Mouse (Mus musculus) liver, adult 2 months (tissue): ENCODE measurements around the gene Zbtb20.

Experiments
- CTCF ChIP-seq: fragments of 200-500 bp; IDR thresholded peaks from 2 replicates; pipeline ENCODE4 v1.5.1; 2011; ENCODE audit warnings: low read depth, low read length, control low read depth
- POLR2A ChIP-seq: fragments of 200-500 bp; IDR thresholded peaks from 2 replicates; pipeline ENCODE4 v1.6.1; 2011; ENCODE audit warnings: low read length, control low read depth; ENCODE audit not compliant: insufficient read depth; ENCODE audit errors: extremely low read depth

DNA sequence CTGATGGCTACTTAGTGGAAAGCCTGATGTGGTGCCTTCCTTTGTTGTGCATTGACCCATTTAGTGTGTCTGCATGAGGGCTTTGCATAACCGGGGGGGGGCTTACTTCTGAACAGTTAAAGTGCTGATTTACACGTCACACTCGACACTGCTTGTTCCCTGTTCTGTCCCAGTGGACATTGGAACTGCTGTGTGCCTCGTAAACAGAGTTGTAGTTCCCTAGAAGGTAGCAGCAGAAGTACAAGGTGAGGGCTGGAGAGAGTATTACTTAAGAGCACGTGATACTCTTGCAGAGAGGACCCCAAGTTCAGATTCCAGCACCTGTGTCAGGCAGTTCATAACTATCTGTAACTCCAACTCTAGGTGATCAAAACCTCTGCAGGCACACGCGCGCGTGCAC lies 648.5 kb downstream of the Zbtb20 start:
- TF ChIP-seq CTCF: no peak
- no peak for TF ChIP-seq POLR2A
